Mouse (Mus musculus) ES-E14 (cell line): ENCODE data around the gene Sp9.

Source experiments
- CHD2 ChIP-seq: IDR thresholded peaks from 2 replicates; pipeline ENCODE4 v1.6.1; 2014; ENCODE audit warnings: mild to moderate bottlenecking, low read depth, low read length, inconsistent platforms
- HCFC1 ChIP-seq: IDR thresholded peaks from 2 replicates; pipeline ENCODE4 v1.6.1; 2012; ENCODE audit warnings: low read length, inconsistent platforms, borderline replicate concordance; ENCODE audit not compliant: insufficient read depth
- MAFK ChIP-seq: IDR thresholded peaks from 2 replicates; pipeline ENCODE4 v1.6.1; 2014; ENCODE audit warnings: mild to moderate bottlenecking, low read depth, low read length, inconsistent platforms; ENCODE audit not compliant: insufficient read depth
- ZNF384 ChIP-seq: IDR thresholded peaks from 2 replicates; pipeline ENCODE4 v1.6.1; 2012; ENCODE audit warnings: low read depth, low read length, inconsistent platforms

GRCm38 (mm10) chr2:73267231-73267630 is 4.5 kb upstream of the Sp9 start:
- no peak for TF ChIP-seq HCFC1
- TF ChIP-seq CHD2, result no peak
- no peak for TF ChIP-seq MAFK
- no peak for TF ChIP-seq ZNF384
